Mouse (Mus musculus): ENCODE data around the gene Zfp617. TPM values are rescaled to one million over a fixed set of nuclear protein-coding genes. Genes with fewer than 3 reads are reported as not detected.
A peak's percentile ranks its signal among the peaks of the same experiment; 100 is the strongest.
"Not testable (repeated sequence)": the region's sequence is repeated elsewhere in the genome, so short reads cannot be mapped to it uniquely, and the experiment has no call there.

Zfp617 gene
- 23.1 and 25.2 TPM in 2 replicates for polyA plus RNA-seq (2014; fragmentation: Nextera tagmentation; extraction: Ambion mirVana)

DNA sequence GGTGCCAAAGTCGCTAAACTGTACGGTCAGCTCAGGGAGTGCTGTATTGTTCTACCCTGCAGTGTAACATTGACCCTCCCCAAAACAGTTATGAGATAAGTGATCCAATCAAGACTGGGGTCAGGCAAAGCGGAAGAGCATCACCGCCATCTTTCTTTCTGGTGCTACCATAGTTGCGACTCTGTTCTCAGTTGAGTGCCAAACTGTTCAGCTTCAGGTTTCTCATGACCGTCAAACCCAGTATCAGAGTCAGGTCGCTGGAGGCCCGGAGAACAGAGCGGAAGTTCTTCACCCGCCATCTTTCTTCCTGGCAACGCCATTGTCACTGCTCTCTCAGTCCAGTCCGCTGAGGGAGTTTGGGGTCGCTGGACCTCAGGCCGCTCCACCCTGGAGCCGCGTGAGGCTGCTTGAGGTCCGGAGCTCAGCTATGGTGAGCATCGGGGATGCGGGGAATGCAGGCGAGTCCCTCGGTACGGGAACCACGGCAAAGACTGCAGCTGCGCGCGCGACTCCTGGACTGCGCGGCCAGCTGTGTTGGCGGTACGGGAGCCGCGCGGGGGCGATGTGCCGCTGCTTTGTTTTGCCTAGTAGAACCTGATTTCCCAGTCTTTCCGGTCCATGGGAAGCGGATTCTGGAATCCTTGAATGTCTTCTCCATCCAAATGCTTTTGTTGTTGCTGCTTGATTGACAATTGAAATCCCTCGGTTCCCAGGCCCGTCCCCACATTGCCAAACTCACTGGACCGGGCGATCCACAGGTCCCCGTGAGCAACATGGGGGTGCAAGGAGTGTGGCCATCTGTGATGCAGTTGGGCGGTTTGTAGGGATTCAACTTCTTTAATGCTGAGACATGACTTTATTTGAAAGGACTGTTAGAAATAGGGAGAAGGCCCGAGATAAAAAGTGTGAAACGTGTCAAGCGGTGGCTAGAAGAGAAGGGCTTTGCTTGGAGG lies at the start of gene Zfp617, which contains the start of gene Zfp882:
Zfp617 (plus strand) TSS at position 327 of the 953 bp plus-strand sequence.
Zfp882 (plus strand) TSS at position 300 of the 953 bp plus-strand sequence.
- 0 out of 2 replicates have a peak, but pooled peaks cover 3% of the 10 kb centered on the region for H3K4me1 ChIP-seq (replicated peaks; ENCODE audit: control insufficient read depth, insufficient read depth, low read length)
- peak; percentile 94 for ATAC-seq (replicated peaks; ENCODE audit: low FRiP score, low TSS enrichment, low read depth)
- peak within 1 kb of the TSS; percentile 59 for H3K4me2 ChIP-seq (ENCODE audit: low read length)
- H3K27ac ChIP-seq (ENCODE audit: low read depth), result peak within 1 kb of the TSS; percentile 92
- DNase-seq (ENCODE audit: low spot score), result peak; percentile 95
- no peaks in the 10 kb centered on the region for H3K27me3 ChIP-seq (replicated peaks; ENCODE audit: control insufficient read depth, insufficient read depth, low read length)
- WGBS, result 8% methylated on average over 47 of the region's 47 CpGs
- H3K4me3 ChIP-seq (ENCODE audit: low read depth, low read length), result peak within 1 kb of the TSS; percentile 59
- peaks cover 3% of the 10 kb centered on the region; the same call in 1 of the 2 replicates for H3K36me3 ChIP-seq (ENCODE audit: control insufficient read depth, insufficient read depth, low read length)
- peak within 1 kb of the TSS; percentile 82 for H3K9ac ChIP-seq (ENCODE audit: low read length)
- H3K9me3 ChIP-seq (ENCODE audit: control insufficient read depth, low read length), result 0 out of 2 replicates have a peak, but pooled peaks cover 3% of the 10 kb centered on the region

DNA sequence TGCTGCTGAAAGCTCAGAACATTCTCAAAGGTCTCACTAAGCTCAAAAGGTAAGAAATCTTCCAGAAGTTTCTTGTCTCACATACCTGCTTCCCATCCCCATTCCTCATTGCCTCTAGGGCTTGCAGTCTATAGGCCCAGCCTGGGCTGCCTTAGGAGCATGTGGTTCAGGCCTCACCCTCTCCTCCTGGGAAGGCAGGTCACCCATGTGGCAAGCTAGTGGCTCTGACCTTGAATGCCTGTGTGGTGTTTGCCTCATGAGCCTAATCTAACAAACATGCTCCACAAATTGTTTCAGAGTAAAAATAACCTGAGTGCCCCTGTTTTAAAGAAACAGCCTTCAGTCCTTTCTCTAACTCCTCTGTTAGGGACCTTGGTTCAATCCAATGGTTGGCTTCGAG lies 46.9 kb upstream of the Zfp617 start:
- H3K27me3 ChIP-seq (replicated peaks; ENCODE audit: control insufficient read depth, insufficient read depth, low read length); H3K27ac ChIP-seq (ENCODE audit: low read depth); DNase-seq (ENCODE audit: low spot score); H3K4me3 ChIP-seq (ENCODE audit: low read depth, low read length); H3K9ac ChIP-seq (ENCODE audit: low read length); H3K36me3 ChIP-seq (ENCODE audit: control insufficient read depth, insufficient read depth, low read length); H3K4me1 ChIP-seq (replicated peaks; ENCODE audit: control insufficient read depth, insufficient read depth, low read length); H3K9me3 ChIP-seq (ENCODE audit: control insufficient read depth, low read length); ATAC-seq (replicated peaks; ENCODE audit: low FRiP score, low TSS enrichment, low read depth); H3K4me2 ChIP-seq (ENCODE audit: low read length): not testable (repeated sequence)
- 79% methylated on average over 1 of the region's 1 CpGs for WGBS

DNA sequence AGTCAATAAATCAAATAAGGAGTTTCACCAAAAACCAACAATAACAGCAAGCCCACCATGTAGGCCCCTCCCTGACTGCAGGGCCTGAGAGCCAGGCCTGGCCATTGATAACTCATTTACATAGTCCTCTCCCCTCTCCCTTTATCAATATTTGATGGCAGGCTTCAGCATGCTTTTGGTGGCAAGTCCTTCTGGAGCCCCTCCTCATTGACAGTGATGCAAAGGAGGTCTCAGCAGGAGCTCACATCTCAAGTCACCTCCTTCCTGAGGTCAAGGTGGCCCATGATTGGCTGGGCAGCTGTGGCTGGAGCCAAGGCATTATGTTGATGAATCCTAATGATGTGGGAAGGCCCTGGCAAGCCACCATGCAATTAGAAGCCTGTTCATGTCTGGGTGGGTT lies 46.4 kb upstream of the Zfp617 start:
- H3K4me2 ChIP-seq (ENCODE audit: low read length); H3K4me1 ChIP-seq (replicated peaks; ENCODE audit: control insufficient read depth, insufficient read depth, low read length); H3K4me3 ChIP-seq (ENCODE audit: low read depth, low read length); H3K36me3 ChIP-seq (ENCODE audit: control insufficient read depth, insufficient read depth, low read length); ATAC-seq (replicated peaks; ENCODE audit: low FRiP score, low TSS enrichment, low read depth); DNase-seq (ENCODE audit: low spot score); H3K9ac ChIP-seq (ENCODE audit: low read length); H3K27me3 ChIP-seq (replicated peaks; ENCODE audit: control insufficient read depth, insufficient read depth, low read length); H3K27ac ChIP-seq (ENCODE audit: low read depth); H3K9me3 ChIP-seq (ENCODE audit: control insufficient read depth, low read length): not testable (repeated sequence)

DNA sequence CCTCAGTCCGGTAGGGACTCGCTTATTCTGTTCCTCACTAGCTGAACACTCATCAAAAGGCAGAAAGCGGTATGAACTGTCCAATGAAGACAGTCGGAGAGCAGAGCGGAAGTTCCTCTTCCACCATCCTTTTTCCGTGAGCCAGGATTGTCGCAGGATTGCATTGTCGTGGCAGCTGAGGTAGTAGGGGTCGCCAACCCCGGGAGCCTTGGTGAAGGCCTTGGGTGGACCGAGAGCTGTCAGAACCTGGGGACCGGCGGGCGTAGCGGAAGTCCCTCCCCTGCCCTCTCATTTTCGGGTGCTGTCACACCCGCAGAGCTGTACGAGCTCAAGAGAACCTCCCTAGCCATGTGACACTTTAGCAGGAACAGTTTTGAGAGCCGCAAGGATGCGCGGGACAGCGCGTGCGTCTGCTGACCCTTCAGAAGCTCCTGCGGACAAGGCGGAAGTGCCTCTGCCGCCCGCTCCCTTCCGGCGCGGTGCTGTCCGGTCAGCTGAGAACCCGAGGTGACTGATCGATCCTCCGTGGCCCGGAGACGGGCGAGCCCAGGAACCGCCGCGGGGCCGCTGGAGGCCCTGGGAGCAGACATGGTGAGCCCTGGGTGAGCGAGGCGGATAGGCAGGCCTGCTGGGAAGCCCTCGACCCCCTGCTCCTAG lies 26.7 kb upstream of the Zfp617 start, which contains the start of gene Zfp709:
Zfp709 (plus strand) TSS at position 402 of the 657 bp plus-strand sequence.
- Histone ChIP-seq H3K27ac (ENCODE audit: low read depth) (peak within 1 kb of the TSS; percentile 90), H3K4me2 (ENCODE audit: low read length) (peak within 1 kb of the TSS; percentile 94), H3K9ac (ENCODE audit: low read length) (peak within 1 kb of the TSS; percentile 85), H3K4me1 (replicated peaks; ENCODE audit: control insufficient read depth, insufficient read depth, low read length) (no peaks in the 10 kb centered on the region), H3K4me3 (ENCODE audit: low read depth, low read length) (peak within 1 kb of the TSS; percentile 67), H3K9me3 (ENCODE audit: control insufficient read depth, low read length) (peaks cover 22% of the 10 kb centered on the region), H3K27me3 (replicated peaks; ENCODE audit: control insufficient read depth, insufficient read depth, low read length) (no peaks in the 10 kb centered on the region), H3K36me3 (ENCODE audit: control insufficient read depth, insufficient read depth, low read length) (peaks cover 19% of the 10 kb centered on the region)
- ATAC-seq (replicated peaks; ENCODE audit: low FRiP score, low TSS enrichment, low read depth) (peak; percentile 91), DNase-seq (ENCODE audit: low spot score) (peak; percentile 86)
- WGBS, result 5% methylated on average over 45 of the region's 45 CpGs

DNA sequence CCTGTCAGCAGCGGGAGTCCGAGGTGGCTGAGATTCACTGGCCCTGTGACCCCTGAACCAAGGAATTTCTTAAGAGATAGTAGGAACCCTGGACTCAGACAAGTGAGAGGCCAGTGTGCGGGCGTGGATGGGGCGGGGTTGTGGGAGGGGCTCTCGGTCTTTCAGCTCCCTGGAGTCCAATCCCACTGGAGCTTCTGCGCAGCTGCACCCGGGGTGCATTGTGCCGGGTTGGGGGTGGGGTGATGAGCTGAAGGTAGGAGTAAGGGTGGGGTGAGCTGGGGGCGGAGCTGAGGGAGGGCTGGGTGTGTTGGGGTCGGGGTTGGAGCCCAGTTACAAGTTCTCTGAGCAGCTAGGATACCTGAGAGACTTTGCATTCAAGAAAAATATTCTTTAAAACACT lies 7.8 kb upstream of the Zfp617 start:
- not testable (repeated sequence) for H3K4me3 ChIP-seq (ENCODE audit: low read depth, low read length); H3K27ac ChIP-seq (ENCODE audit: low read depth); ATAC-seq (replicated peaks; ENCODE audit: low FRiP score, low TSS enrichment, low read depth); H3K27me3 ChIP-seq (replicated peaks; ENCODE audit: control insufficient read depth, insufficient read depth, low read length); DNase-seq (ENCODE audit: low spot score); H3K9ac ChIP-seq (ENCODE audit: low read length); H3K4me2 ChIP-seq (ENCODE audit: low read length); H3K9me3 ChIP-seq (ENCODE audit: control insufficient read depth, low read length); H3K36me3 ChIP-seq (ENCODE audit: control insufficient read depth, insufficient read depth, low read length); H3K4me1 ChIP-seq (replicated peaks; ENCODE audit: control insufficient read depth, insufficient read depth, low read length)
- WGBS, result 52% methylated on average over 11 of the region's 11 CpGs

DNA sequence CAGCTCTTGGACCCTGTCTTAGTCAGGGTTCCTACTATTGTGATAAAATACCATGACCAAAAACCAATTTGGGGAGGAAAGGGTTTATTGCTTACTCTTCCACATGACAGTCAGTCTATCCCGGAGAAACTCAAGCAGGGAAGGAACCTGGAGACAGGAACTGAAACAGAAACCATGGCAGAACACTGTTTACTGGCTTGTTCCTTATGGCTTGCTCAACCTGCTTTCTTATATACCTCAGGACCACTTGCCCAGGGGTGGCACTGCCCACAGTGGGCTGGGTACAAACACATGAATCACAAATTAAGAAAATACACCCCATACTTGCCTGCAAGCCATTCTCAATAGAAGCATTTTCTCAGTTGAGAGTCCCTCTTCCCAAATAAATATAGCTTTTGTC lies 5.4 kb upstream of the Zfp617 start:
- not testable (repeated sequence) for H3K36me3 ChIP-seq (ENCODE audit: control insufficient read depth, insufficient read depth, low read length); H3K4me3 ChIP-seq (ENCODE audit: low read depth, low read length); H3K27me3 ChIP-seq (replicated peaks; ENCODE audit: control insufficient read depth, insufficient read depth, low read length); H3K9me3 ChIP-seq (ENCODE audit: control insufficient read depth, low read length); ATAC-seq (replicated peaks; ENCODE audit: low FRiP score, low TSS enrichment, low read depth); H3K9ac ChIP-seq (ENCODE audit: low read length); H3K4me1 ChIP-seq (replicated peaks; ENCODE audit: control insufficient read depth, insufficient read depth, low read length); H3K4me2 ChIP-seq (ENCODE audit: low read length); H3K27ac ChIP-seq (ENCODE audit: low read depth); DNase-seq (ENCODE audit: low spot score)
- WGBS, result 68% methylated on average over 1 of the region's 1 CpGs

DNA sequence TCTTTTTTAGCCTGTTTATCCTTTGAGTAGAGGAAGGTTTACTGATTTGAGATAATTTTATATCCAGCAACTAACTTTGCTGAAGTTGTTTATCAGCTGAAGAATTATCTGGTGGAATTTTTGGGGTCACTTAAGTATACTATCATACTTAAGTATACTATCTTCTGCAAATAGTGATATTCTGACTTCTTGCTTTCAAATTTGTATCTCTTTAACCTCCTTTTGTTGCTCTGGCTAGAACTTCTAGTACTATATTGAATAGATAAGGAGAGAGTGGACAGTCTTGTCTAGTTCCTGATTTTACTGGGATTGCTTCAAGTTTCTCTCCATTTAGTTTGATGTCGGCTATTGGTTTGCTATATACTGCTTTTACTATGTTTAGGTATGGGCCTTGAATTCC lies 1.6 kb upstream of the Zfp617 start:
- Histone ChIP-seq H3K27me3 (replicated peaks; ENCODE audit: control insufficient read depth, insufficient read depth, low read length) (no peaks in the 10 kb centered on the region), H3K4me2 (ENCODE audit: low read length) (no peak overlapping the region), H3K36me3 (ENCODE audit: control insufficient read depth, insufficient read depth, low read length) (no peaks in the 10 kb centered on the region), H3K4me1 (replicated peaks; ENCODE audit: control insufficient read depth, insufficient read depth, low read length) (0 out of 2 replicates have a peak, but pooled peaks cover 3% of the 10 kb centered on the region), H3K9ac (ENCODE audit: low read length) (no peak overlapping the region), H3K4me3 (ENCODE audit: low read depth, low read length) (no peak overlapping the region), H3K27ac (ENCODE audit: low read depth) (no peak overlapping the region), H3K9me3 (ENCODE audit: control insufficient read depth, low read length) (0 out of 2 replicates have a peak, but pooled peaks cover 3% of the 10 kb centered on the region)
- no peak for ATAC-seq (replicated peaks; ENCODE audit: low FRiP score, low TSS enrichment, low read depth)
- 94% methylated on average over 1 of the region's 1 CpGs for WGBS
- DNase-seq (ENCODE audit: low spot score), result no peak

DNA sequence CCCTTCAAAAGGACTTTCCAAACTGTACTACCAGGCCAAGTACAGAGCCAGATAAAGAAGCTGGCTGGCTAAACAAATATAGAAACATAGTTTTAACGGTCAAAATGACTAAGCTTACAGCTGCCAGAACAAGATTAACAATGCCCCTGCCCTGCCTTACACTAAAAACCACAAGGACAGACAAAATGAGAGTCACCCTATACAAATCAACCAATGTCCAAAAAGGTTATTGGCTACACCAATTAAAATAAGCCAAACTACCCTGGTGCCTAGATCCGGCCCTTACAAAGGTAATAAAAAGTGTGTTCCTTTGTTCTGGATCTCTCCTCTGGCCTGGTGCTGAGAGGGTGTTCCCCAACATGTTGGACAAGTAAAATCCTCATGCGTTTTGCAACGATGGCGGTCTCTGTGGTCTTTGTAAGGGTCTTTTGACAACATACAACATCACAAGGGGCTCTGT lies 607 bp upstream of the Zfp617 start:
- Histone ChIP-seq H3K9ac (ENCODE audit: low read length) (no peak overlapping the region), H3K9me3 (ENCODE audit: control insufficient read depth, low read length) (0 out of 2 replicates have a peak, but pooled peaks cover 3% of the 10 kb centered on the region), H3K4me3 (ENCODE audit: low read depth, low read length) (peak overlapping the region; percentile 59), H3K36me3 (ENCODE audit: control insufficient read depth, insufficient read depth, low read length) (no peaks in the 10 kb centered on the region), H3K27me3 (replicated peaks; ENCODE audit: control insufficient read depth, insufficient read depth, low read length) (no peaks in the 10 kb centered on the region), H3K4me1 (replicated peaks; ENCODE audit: control insufficient read depth, insufficient read depth, low read length) (0 out of 2 replicates have a peak, but pooled peaks cover 3% of the 10 kb centered on the region), H3K27ac (ENCODE audit: low read depth) (peak overlapping the region; percentile 92), H3K4me2 (ENCODE audit: low read length) (peak overlapping the region; percentile 59)
- 94% methylated on average over 5 of the region's 5 CpGs for WGBS
- DNase-seq (ENCODE audit: low spot score) (peak; percentile 54), ATAC-seq (replicated peaks; ENCODE audit: low FRiP score, low TSS enrichment, low read depth) (0 out of 2 replicates have a peak, but pooled peaks have one; percentile 2)

Data from intestine, embryonic 14.5 days (tissue).